Mouse (Mus musculus) brown adipose tissue, adult 24 weeks (tissue): ENCODE results near the gene Rd3. TPM values are rescaled to one million over a fixed set of nuclear protein-coding genes. Genes with fewer than 3 reads are reported as not detected.

Experiments
- H3K27ac ChIP-seq: fragments of 200-500 bp; replicated peaks from 2 replicates; pipeline ENCODE4 v1.5.1; 2012; ENCODE audit warnings: low read depth, mild to moderate bottlenecking, low read length
- H3K4me1 ChIP-seq: fragments of 200-500 bp; 2 replicates; pipeline ENCODE4 v1.6.1; 2012; ENCODE audit warnings: low read length, mixed read lengths; ENCODE audit not compliant: control insufficient read depth, insufficient read depth, insufficient read length
- H3K4me3 ChIP-seq: fragments of 200-500 bp; 2 replicates; pipeline ENCODE4 v1.5.1; 2012; ENCODE audit warnings: low read depth, mild to moderate bottlenecking, low read length, moderate library complexity; ENCODE audit not compliant: insufficient read depth
- polyA plus RNA-seq: library from polyadenylated mRNA; stranded (reverse); fragments of >200 nt; gene quantifications from 2 replicates; pipeline ENCODE4 v1.2.4, GENCODE M21; 2012; ENCODE audit not compliant: missing spikeins, insufficient read depth, insufficient read length

Rd3 gene
- polyA plus RNA-seq, 1 experiment, result not detected

GRCm38 (mm10) chr1:191988646-191989045, 11.5 kb downstream of the Rd3 start:
- Histone ChIP-seq H3K27ac (no peak overlapping the region), H3K4me1 (peaks cover 3% of the 10 kb centered on the region; the same call in 1 of the 2 replicates), H3K4me3 (0 out of 2 replicates have a peak overlapping the region, but pooled peaks have one; percentile 2)

DNA sequence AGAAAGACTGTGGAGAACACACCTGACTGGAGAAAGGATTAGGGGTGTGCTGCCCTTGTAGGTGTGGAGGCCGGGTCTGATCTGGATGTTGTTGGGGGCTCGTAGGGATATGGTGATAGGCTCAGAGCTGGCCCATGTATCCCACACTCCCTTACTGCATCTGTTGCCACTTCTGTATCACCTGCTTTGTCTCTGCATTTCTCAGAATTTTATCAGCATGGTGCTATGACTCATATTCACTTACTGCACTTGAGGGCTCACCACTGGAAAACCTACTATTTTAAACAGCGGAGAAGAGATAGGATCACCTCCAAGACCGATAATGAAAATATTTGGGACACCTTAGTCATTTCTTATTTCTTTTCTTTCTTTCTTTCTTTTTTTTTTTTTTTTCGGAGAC, 11.9 kb downstream of the Rd3 start:
- Histone ChIP-seq H3K27ac (no peak overlapping the region), H3K4me3 (0 out of 2 replicates have a peak overlapping the region, but pooled peaks have one; percentile 2)

GRCm38 (mm10) chr1:191989994-191990393, 12.8 kb downstream of the Rd3 start:
- peak overlapping the region; percentile 87 for H3K27ac ChIP-seq
- H3K4me1 ChIP-seq, result peaks cover 3% of the 10 kb centered on the region; the same call in 1 of the 2 replicates
- peak overlapping the region; percentile 95 for H3K4me3 ChIP-seq

More for the DNA sequence above, 11.9 kb downstream of the Rd3 start:
- peaks cover 3% of the 10 kb centered on the region; the same call in 1 of the 2 replicates for H3K4me1 ChIP-seq

GRCm38 (mm10) chr1:191992040-191992780, 15.0 kb downstream of the Rd3 start:
- H3K27ac ChIP-seq, result no peak overlapping the region

DNA sequence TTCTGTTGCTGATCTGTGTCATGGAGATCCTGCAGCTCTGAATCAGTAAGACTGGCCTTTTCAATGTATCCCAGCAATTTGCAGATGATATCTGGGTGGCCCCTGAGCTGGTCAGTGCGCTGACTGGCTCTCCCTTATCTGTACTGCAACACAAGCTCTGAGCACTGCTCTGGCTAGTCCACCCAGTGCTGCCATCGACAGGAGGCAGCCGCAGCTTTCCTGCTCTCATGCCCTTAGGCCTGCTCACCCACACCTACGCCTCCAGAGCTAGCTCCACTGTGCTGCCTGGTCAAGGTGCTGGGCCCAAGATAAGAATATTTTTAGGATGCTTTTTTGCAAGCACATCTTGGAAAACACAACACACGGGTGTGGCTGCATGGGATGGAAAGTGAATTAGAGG, 17.3 kb downstream of the Rd3 start:
- H3K4me1 ChIP-seq, result peaks cover 3% of the 10 kb centered on the region; the same call in 1 of the 2 replicates
- H3K27ac ChIP-seq, result no peak overlapping the region
- no peak overlapping the region for H3K4me3 ChIP-seq

More at GRCm38 (mm10) chr1:191992040-191992780, 15.0 kb downstream of the Rd3 start:
- Histone ChIP-seq H3K4me3 (no peak overlapping the region), H3K4me1 (peaks cover 3% of the 10 kb centered on the region; the same call in 1 of the 2 replicates)

- peaks cover 3% of the 10 kb centered on the region; the same call in 1 of the 2 replicates for H3K4me1 ChIP-seq
- H3K4me3 ChIP-seq, result no peak overlapping the region
- no peak overlapping the region for H3K27ac ChIP-seq
Measured at GRCm38 (mm10) chr1:191995488-191995887, 18.3 kb downstream of the Rd3 start.

- Histone ChIP-seq H3K4me3 (no peak overlapping the region), H3K4me1 (peaks cover 3% of the 10 kb centered on the region; the same call in 1 of the 2 replicates), H3K27ac (no peak overlapping the region)
Measured at GRCm38 (mm10) chr1:191995916-191996315, 18.7 kb downstream of the Rd3 start.

GRCm38 (mm10) chr1:191996621-191997185, 19.5 kb downstream of the Rd3 start:
- peaks cover 3% of the 10 kb centered on the region; the same call in 1 of the 2 replicates for H3K4me1 ChIP-seq
- H3K4me3 ChIP-seq, result no peak overlapping the region
- no peak overlapping the region for H3K27ac ChIP-seq

- no peak overlapping the region for H3K27ac ChIP-seq
- H3K4me1 ChIP-seq, result no peaks in the 10 kb centered on the region
- H3K4me3 ChIP-seq, result no peak overlapping the region
Measured at GRCm38 (mm10) chr1:191999022-191999421, 21.9 kb downstream of the Rd3 start.

Other genes starting within 250 kb of the Rd3 start
- not detected in 2 replicates for gene Nek2, start 155.9 kb upstream of the Rd3 start, polyA plus RNA-seq
- 4.5 and 5.8 TPM in 2 replicates for gene Slc30a1, start 70.6 kb upstream of the Rd3 start, polyA plus RNA-seq
- 1.5 and 3.1 TPM in 2 replicates for gene Traf5, start 115.2 kb downstream of the Rd3 start, polyA plus RNA-seq
- gene Rcor3, start 160.7 kb downstream of the Rd3 start, polyA plus RNA-seq, result 16.6 and 19.4 TPM in 2 replicates
- not detected in 2 replicates for gene Kcnh1, start 213.4 kb downstream of the Rd3 start, polyA plus RNA-seq